Mouse (Mus musculus): ENCODE measurements around the gene Treml2.

DNA sequence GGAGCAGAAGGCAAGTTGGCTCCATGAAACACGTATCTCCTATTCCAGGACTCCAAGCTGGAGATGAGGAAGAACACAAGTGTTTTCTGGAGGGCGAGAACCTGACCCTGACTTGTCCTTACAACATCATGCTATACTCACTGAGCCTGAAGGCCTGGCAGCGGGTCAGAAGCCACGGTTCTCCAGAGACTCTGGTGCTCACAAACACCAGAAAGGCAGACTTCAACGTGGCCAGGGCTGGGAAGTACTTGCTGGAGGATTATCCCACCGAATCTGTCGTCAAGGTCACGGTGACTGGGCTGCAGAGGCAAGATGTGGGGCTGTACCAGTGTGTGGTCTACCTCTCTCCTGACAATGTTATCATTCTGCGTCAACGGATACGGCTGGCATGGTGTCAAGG lies 49.8 kb upstream of the Treml2 start:
- no peak for TF ChIP-seq POLR2A (IDR thresholded peaks at IDR 0.05; ENCODE audit: low read depth, low read length)
- TF ChIP-seq CTCF (IDR thresholded peaks at IDR 0.05; ENCODE audit: borderline replicate concordance, insufficient read depth, low read length): no peak

Data from embryonic fibroblast, embryonic 13.5 days (primary cell).